Mouse (Mus musculus) heart, embryonic 10.5 days (tissue): ENCODE data around the gene Ddx25. TPM values are rescaled to one million over a fixed set of nuclear protein-coding genes. Genes with fewer than 3 reads are reported as not detected.

Experiments used
- DNase-seq: peaks from one replicate; pipeline ENCODE4 v3.0.0-alpha.2; 2017; ENCODE audit warnings: low spot score
- H3K27ac ChIP-seq: fragments of 300-500 bp; sonication (generic); 2 replicates; pipeline ENCODE4 v1.5.1; 2016; ENCODE audit warnings: mild to moderate bottlenecking
- H3K27me3 ChIP-seq: fragments of 300-500 bp; sonication (generic); 2 replicates; pipeline ENCODE4 v1.6.1; 2016; ENCODE audit warnings: mild to moderate bottlenecking; ENCODE audit not compliant: poor library complexity, insufficient read depth, severe bottlenecking
- H3K36me3 ChIP-seq: fragments of 300-500 bp; sonication (generic); 2 replicates; pipeline ENCODE4 v1.6.1; 2016; ENCODE audit warnings: mild to moderate bottlenecking, moderate library complexity
- H3K4me1 ChIP-seq: fragments of 300-500 bp; sonication (generic); 2 replicates; pipeline ENCODE4 v1.6.1; 2016; ENCODE audit warnings: mild to moderate bottlenecking
- H3K4me3 ChIP-seq: fragments of 300-500 bp; sonication (generic); 2 replicates; pipeline ENCODE4 v1.5.1; 2016; ENCODE audit warnings: mild to moderate bottlenecking, moderate library complexity
- H3K9me3 ChIP-seq: fragments of 300-500 bp; sonication (generic); 2 replicates; pipeline ENCODE4 v1.6.1; 2016; ENCODE audit warnings: mild to moderate bottlenecking, moderate library complexity
- WGBS: fragments of 180-500 bp; shearing (Covaris S2); methylation state at CpG from one replicate; pipeline ENCODE4 v1.1.7; 2016; 5-methylcytosine and 5-hydroxymethylcytosine counted together
- polyA plus RNA-seq: library from polyadenylated mRNA; unstranded; fragments of >200 nt; fragmentation: Nextera tagmentation; extraction: Ambion mirVana; gene quantifications from 2 replicates; pipeline ENCODE4 v1.2.1, GENCODE M21; 2016

Gene Ddx25
- polyA plus RNA-seq, 1 experiment from 2014 or later: 3.6 TPM

DNA sequence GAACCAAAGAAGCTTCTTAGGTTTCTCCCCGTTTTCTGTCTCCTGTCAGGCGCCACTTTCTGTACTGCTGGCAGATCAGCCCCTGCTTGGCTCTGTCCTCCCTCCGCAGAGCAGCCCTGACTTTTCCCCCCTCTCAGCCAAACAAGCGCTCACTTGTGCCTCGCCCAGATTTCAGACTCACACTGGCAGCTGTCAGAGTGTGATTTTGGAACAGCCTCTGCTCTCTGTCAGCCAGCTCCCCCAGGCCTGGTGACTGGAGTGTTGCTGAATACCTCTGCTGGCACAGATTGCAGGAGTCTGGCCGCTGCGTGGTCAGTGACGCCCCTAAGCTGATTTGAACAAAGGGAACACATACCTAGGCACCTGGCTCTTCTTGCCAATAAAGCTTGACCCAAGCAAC lies 50.1 kb downstream of the Ddx25 start:
- 22% methylated on average over 8 of the region's 8 CpGs for WGBS
- H3K27ac ChIP-seq: peak overlapping the region; percentile 49; the same call in 1 of the 2 replicates
- DNase-seq: peak; percentile 84
- H3K27me3 ChIP-seq: peaks cover 13% of the 10 kb centered on the region
- peaks cover 17% of the 10 kb centered on the region; the same call in 1 of the 2 replicates for H3K36me3 ChIP-seq
- peaks cover 24% of the 10 kb centered on the region for H3K4me1 ChIP-seq
- no peaks in the 10 kb centered on the region for H3K9me3 ChIP-seq
- H3K4me3 ChIP-seq: no peak overlapping the region

- peaks cover 7% of the 10 kb centered on the region for H3K4me1 ChIP-seq
- no peaks in the 10 kb centered on the region for H3K27me3 ChIP-seq
- peaks cover 47% of the 10 kb centered on the region; the same call in 1 of the 2 replicates for H3K36me3 ChIP-seq
- H3K9me3 ChIP-seq: no peaks in the 10 kb centered on the region
- no peak for DNase-seq
- no peak overlapping the region for H3K27ac ChIP-seq
- H3K4me3 ChIP-seq: no peak overlapping the region
- WGBS: 88% methylated on average over 10 of the region's 10 CpGs
These were observed 55.8 kb downstream of the Ddx25 start for GRCm38 (mm10) chr9:35502361-35503000.

GRCm38 (mm10) chr9:35499946-35500345 lies 58.4 kb downstream of the Ddx25 start:
- H3K36me3 ChIP-seq: peaks cover 43% of the 10 kb centered on the region; the same call in 1 of the 2 replicates
- WGBS: 87% methylated on average over 6 of the region's 6 CpGs
- H3K4me3 ChIP-seq: no peak overlapping the region
- no peak overlapping the region for H3K27ac ChIP-seq
- H3K27me3 ChIP-seq: no peaks in the 10 kb centered on the region
- no peak for DNase-seq
- no peaks in the 10 kb centered on the region for H3K9me3 ChIP-seq
- peaks cover 2% of the 10 kb centered on the region; the same call in 1 of the 2 replicates for H3K4me1 ChIP-seq

DNA sequence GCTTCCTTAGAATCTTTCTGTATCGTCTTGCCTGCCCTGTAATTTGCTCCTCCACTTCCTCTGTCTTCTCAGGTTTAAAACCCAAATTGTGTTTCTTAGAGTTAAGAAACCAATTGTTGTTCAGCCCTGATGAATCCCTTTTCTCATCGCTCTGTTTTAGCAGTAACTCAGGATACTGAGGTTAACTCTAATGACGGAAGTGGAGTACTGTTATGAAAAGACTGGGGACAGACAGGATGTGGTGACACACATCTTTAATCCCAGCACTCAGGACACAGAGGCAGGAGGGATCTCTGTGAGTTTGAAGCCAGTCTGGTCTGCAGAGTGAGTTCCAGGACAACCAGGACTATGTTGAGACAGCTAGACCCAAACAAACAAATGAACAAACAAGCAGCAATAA lies 62.9 kb downstream of the Ddx25 start:
- whole genome bisulfite sequencing: 70% methylated on average over 3 of the region's 3 CpGs
- Histone ChIP-seq H3K4me3 (no peak overlapping the region), H3K36me3 (peaks cover 25% of the 10 kb centered on the region; the same call in 1 of the 2 replicates), H3K9me3 (no peaks in the 10 kb centered on the region), H3K4me1 (peaks cover 9% of the 10 kb centered on the region; the same call in 1 of the 2 replicates), H3K27ac (no peak overlapping the region), H3K27me3 (no peaks in the 10 kb centered on the region)
- DNase-seq: no peak

DNA sequence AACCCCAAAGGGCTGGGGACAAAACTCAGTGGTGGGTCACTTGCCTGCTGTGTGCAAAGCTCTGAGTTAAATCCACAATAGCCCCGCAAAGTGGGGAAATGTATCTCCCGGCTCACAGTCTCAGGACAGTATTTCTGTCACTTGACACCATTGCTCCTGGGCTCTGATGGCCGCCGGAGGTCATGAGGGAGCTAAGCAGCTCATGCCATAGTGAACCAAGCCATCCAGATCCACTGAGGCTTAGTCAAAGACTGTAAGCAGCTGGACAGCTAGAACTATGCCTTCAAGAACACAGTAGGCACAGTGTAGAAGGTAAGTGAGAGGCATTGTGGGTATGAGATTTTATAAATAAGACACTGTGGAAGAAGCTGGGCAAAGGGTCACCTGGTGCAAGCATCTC lies 63.4 kb downstream of the Ddx25 start:
- Histone ChIP-seq H3K9me3 (no peaks in the 10 kb centered on the region), H3K27ac (no peak overlapping the region), H3K27me3 (no peaks in the 10 kb centered on the region), H3K36me3 (peaks cover 21% of the 10 kb centered on the region; the same call in 1 of the 2 replicates), H3K4me3 (no peak overlapping the region), H3K4me1 (peaks cover 9% of the 10 kb centered on the region; the same call in 1 of the 2 replicates)
- WGBS: 40% methylated on average over 4 of the region's 4 CpGs
- no peak for DNase-seq

- Histone ChIP-seq H3K27ac (no peak overlapping the region), H3K36me3 (peaks cover 21% of the 10 kb centered on the region; the same call in 1 of the 2 replicates), H3K4me3 (no peak overlapping the region), H3K27me3 (no peaks in the 10 kb centered on the region), H3K4me1 (peaks cover 9% of the 10 kb centered on the region; the same call in 1 of the 2 replicates), H3K9me3 (no peaks in the 10 kb centered on the region)
- DNase-seq: no peak
- 77% methylated on average over 4 of the region's 4 CpGs for WGBS
These were observed 64.6 kb downstream of the Ddx25 start for GRCm38 (mm10) chr9:35493733-35494092.

- no peak overlapping the region for H3K27ac ChIP-seq
- no peaks in the 10 kb centered on the region for H3K9me3 ChIP-seq
- peaks cover 9% of the 10 kb centered on the region; the same call in 1 of the 2 replicates for H3K4me1 ChIP-seq
- DNase-seq: no peak
- no peaks in the 10 kb centered on the region for H3K27me3 ChIP-seq
- H3K4me3 ChIP-seq: no peak overlapping the region
- peaks cover 20% of the 10 kb centered on the region; the same call in 1 of the 2 replicates for H3K36me3 ChIP-seq
- WGBS: 69% methylated on average over 7 of the region's 7 CpGs
These were observed 65.1 kb downstream of the Ddx25 start for GRCm38 (mm10) chr9:35493033-35493732.

DNA sequence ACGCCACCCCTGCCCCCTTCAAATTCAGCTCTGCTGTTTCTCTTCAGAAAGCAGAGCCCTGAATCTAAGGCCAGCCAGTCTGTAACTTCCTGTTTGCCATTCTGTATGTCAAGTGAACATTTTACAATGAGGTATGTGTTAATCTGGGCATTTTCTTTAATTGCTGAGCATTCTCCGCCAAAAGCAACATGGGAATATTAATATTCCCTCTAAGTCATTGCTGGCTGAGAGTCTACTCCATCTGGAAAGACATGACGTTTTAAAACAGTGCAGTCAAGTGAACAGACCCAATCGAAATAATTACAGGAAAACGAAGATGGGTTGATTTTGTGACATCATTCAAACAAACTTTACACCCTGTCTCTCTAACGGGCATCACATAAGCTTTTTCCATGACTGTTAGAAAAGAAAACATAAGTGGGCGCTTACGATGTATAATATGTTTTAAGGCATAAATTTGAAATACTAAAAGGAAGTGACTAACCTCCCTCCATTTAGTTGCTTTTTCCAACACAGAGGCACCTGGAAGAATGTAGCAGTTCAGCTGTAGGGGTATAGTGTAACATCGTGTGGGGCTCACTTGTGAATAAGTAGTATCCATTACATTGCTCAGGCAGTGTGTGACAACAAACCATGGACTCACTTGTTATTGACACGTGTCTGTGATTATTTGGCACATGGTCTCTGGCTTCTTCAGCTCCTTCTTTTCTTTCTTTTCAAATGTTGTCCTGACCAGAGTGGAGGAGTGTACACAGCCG lies 67.0 kb downstream of the Ddx25 start:
- H3K36me3 ChIP-seq: peaks cover 30% of the 10 kb centered on the region
- 85% methylated on average over 11 of the region's 11 CpGs for WGBS
- no peak for DNase-seq
- no peaks in the 10 kb centered on the region for H3K27me3 ChIP-seq
- peaks cover 9% of the 10 kb centered on the region; the same call in 1 of the 2 replicates for H3K4me1 ChIP-seq
- no peak overlapping the region for H3K4me3 ChIP-seq
- no peaks in the 10 kb centered on the region for H3K9me3 ChIP-seq
- H3K27ac ChIP-seq: no peak overlapping the region

- no peaks in the 10 kb centered on the region for H3K27me3 ChIP-seq
- H3K27ac ChIP-seq: no peak overlapping the region
- no peak overlapping the region for H3K4me3 ChIP-seq
- peaks cover 50% of the 10 kb centered on the region for H3K36me3 ChIP-seq
- H3K9me3 ChIP-seq: no peaks in the 10 kb centered on the region
- 83% methylated on average over 4 of the region's 4 CpGs for WGBS
- no peaks in the 10 kb centered on the region for H3K4me1 ChIP-seq
- no peak for DNase-seq
These were observed 69.8 kb downstream of the Ddx25 start for GRCm38 (mm10) chr9:35488496-35488895.

Other genes with a start within 250 kb of the Ddx25 start
- gene Cdon, start 137.4 kb downstream of the Ddx25 start, polyA plus RNA-seq: 4.0 and 6.2 TPM in 2 replicates
- gene Gm1113, start 40.3 kb downstream of the Ddx25 start, polyA plus RNA-seq: not detected in 2 replicates
- 15.5 and 17.3 TPM in 2 replicates for gene Pus3, start 67 bp upstream of the Ddx25 start, polyA plus RNA-seq
- gene Pate2, start 11.8 kb upstream of the Ddx25 start, polyA plus RNA-seq: 0.48 and 0.51 TPM in 2 replicates
- 12.4 and 13.8 TPM in 2 replicates for gene Hyls1, start 11.9 kb upstream of the Ddx25 start, polyA plus RNA-seq
- gene Pate4, start 53.4 kb upstream of the Ddx25 start, polyA plus RNA-seq: not detected in 2 replicates
- not detected in 2 replicates for gene Pate3, start 89.7 kb upstream of the Ddx25 start, polyA plus RNA-seq
- gene Pate1, start 128.9 kb upstream of the Ddx25 start, polyA plus RNA-seq: 0.09 and 0.10 TPM in 2 replicates
- not detected in 2 replicates for gene Gm17677, start 182.5 kb upstream of the Ddx25 start, polyA plus RNA-seq
- gene Gm17727, start 219.6 kb upstream of the Ddx25 start, polyA plus RNA-seq: not detected in 2 replicates
- gene Gm27235, start 231.6 kb upstream of the Ddx25 start, polyA plus RNA-seq: not detected in 2 replicates
- gene D730048I06Rik, start 231.6 kb upstream of the Ddx25 start, polyA plus RNA-seq: not detected in 2 replicates